Mouse (Mus musculus) left cerebral cortex, adult 9 months (tissue): ENCODE measurements around the gene Gm11639.

ENCODE experiments used
- DNase-seq, 2 experiments: peaks; one replicate each; pipeline ENCODE4 v3.0.0; 2022; ENCODE audit warnings: low spot score in 2 of 2

The Gm11639 gene

GRCm38 (mm10) chr11:105153068-105153833 lies 467.7 kb downstream of the Gm11639 start:
- no peak for DNase-seq

GRCm38 (mm10) chr11:105155915-105156314 lies 470.4 kb downstream of the Gm11639 start:
- no peak for DNase-seq

- DNase-seq: no peak
These were observed 471.3 kb downstream of the Gm11639 start for GRCm38 (mm10) chr11:105156748-105157267.

- DNase-seq: no peak
These were observed 472.5 kb downstream of the Gm11639 start for GRCm38 (mm10) chr11:105158047-105158446.

GRCm38 (mm10) chr11:105159673-105160360 lies 474.3 kb downstream of the Gm11639 start:
- no peak for DNase-seq

- no peak for DNase-seq
These were observed 475.9 kb downstream of the Gm11639 start for GRCm38 (mm10) chr11:105161411-105161810.

- DNase-seq: no peak
These were observed 479.3 kb downstream of the Gm11639 start for GRCm38 (mm10) chr11:105164516-105165510.

GRCm38 (mm10) chr11:105166780-105167179 lies 481.3 kb downstream of the Gm11639 start:
- no peak for DNase-seq
